Mouse (Mus musculus): ENCODE data around the gene Nlgn3. TPM values are rescaled to one million over a fixed set of nuclear protein-coding genes. Genes with fewer than 3 reads are reported as not detected.

Gene Nlgn3
- polyA plus RNA-seq (2014; fragmentation: Nextera tagmentation; extraction: Ambion mirVana), result 9.6 and 10.6 TPM in 2 replicates

GRCm38 (mm10) chrX:101299055-101299454 is at the start of gene Nlgn3:
Gene Nlgn3, plus strand, starts transcription at chrX:101299168.
- Histone ChIP-seq H3K9me3 (ENCODE audit: low read depth, low read length) (no peaks in the 10 kb centered on the region), H3K4me1 (ENCODE audit: insufficient read depth) (no peaks in the 10 kb centered on the region), H3K36me3 (ENCODE audit: insufficient read depth) (peaks cover 27% of the 10 kb centered on the region; the same call in 1 of the 2 replicates), H3K9ac (peak within 1 kb of the TSS; percentile 33), H3K4me2 (peak within 1 kb of the TSS; percentile 62), H3K27ac (ENCODE audit: low read depth) (no peak within 1 kb of the TSS), H3K27me3 (ENCODE audit: insufficient read depth, low read length) (no peaks in the 10 kb centered on the region), H3K4me3 (ENCODE audit: low read depth, low read length) (peak within 1 kb of the TSS; percentile 34)
- WGBS, result 17% methylated on average over 21 of the region's 24 CpGs
- ATAC-seq (ENCODE audit: insufficient read depth) (peak; percentile 27; the same call in 1 of the 2 replicates), DNase-seq (peak; percentile 37)
- no peak for TF ChIP-seq CTCF (IDR thresholded peaks at IDR 0.05; ENCODE audit: low read depth)

DNA sequence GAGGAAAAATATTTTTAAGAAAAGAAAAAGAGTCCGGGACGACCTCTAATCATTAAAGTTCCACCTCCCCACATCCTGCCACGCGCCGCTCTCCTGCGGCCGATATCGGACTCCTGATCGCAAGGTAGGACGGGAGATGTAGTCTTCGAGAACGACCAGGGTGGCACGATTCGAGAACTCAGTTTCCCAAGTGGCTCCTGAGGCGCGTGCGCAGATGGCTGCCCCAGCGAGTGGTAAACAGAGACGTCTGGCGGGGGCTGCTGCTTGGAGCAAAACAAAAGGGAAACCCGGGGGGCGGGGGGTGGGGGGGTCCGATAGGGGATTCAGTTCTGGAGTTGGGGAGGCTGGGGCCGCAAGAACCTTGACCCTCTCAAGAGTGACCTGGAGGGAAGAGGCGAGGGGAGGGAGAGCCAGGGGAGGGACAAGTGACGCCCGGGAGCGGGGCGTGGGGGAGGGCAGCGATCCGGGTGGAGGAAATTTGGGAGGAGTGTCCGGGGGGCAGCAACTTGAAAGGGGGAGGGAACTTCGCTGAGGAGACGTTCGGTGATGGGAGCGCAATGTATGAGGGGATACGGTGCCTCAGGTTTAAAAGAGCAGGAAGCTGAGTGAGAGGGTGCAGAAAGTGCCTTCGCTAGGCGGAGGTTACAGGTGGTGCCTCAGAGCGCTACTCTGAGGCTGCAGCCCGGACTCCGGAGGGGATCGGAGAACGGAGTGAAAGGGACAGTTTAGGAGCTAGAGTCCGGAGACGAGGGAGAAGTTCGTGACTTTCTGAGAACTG is 44.8 kb upstream of the Nlgn3 start, which contains the start of gene Foxo4:
TSS of gene Foxo4 (plus strand) at position 577 of the 778 bp plus-strand sequence.
- no peak for TF ChIP-seq CTCF (IDR thresholded peaks at IDR 0.05; ENCODE audit: low read depth)
- 14% methylated on average over 46 of the region's 47 CpGs for WGBS
- Histone ChIP-seq H3K4me1 (ENCODE audit: insufficient read depth) (no peaks in the 10 kb centered on the region), H3K36me3 (ENCODE audit: insufficient read depth) (no peaks in the 10 kb centered on the region), H3K9me3 (ENCODE audit: low read depth, low read length) (no peaks in the 10 kb centered on the region), H3K4me3 (ENCODE audit: low read depth, low read length) (peak within 1 kb of the TSS; percentile 52), H3K27ac (ENCODE audit: low read depth) (peak within 1 kb of the TSS; percentile 30; the same call in 1 of the 2 replicates), H3K27me3 (ENCODE audit: insufficient read depth, low read length) (no peaks in the 10 kb centered on the region), H3K9ac (peak within 1 kb of the TSS; percentile 56), H3K4me2 (peak within 1 kb of the TSS; percentile 72)
- ATAC-seq (ENCODE audit: insufficient read depth), result peak; percentile 93
- peak; percentile 93 for DNase-seq

GRCm38 (mm10) chrX:101254740-101255139 is 44.2 kb upstream of the Nlgn3 start:
- peak; percentile 38 for ATAC-seq (ENCODE audit: insufficient read depth)
- Histone ChIP-seq H3K4me2 (peak overlapping the region; percentile 72), H3K9ac (peak overlapping the region; percentile 56), H3K4me1 (ENCODE audit: insufficient read depth) (no peaks in the 10 kb centered on the region), H3K9me3 (ENCODE audit: low read depth, low read length) (no peaks in the 10 kb centered on the region), H3K4me3 (ENCODE audit: low read depth, low read length) (peak overlapping the region; percentile 52), H3K36me3 (ENCODE audit: insufficient read depth) (no peaks in the 10 kb centered on the region), H3K27me3 (ENCODE audit: insufficient read depth, low read length) (no peaks in the 10 kb centered on the region), H3K27ac (ENCODE audit: low read depth) (0 out of 2 replicates have a peak overlapping the region, but pooled peaks have one; percentile 30)
- no peak for TF ChIP-seq CTCF (IDR thresholded peaks at IDR 0.05; ENCODE audit: low read depth)
- 13% methylated on average over 26 of the region's 26 CpGs for WGBS
- DNase-seq, result peak; percentile 18

- Histone ChIP-seq H3K9ac (no peak overlapping the region), H3K9me3 (ENCODE audit: low read depth, low read length) (no peaks in the 10 kb centered on the region), H3K36me3 (ENCODE audit: insufficient read depth) (no peaks in the 10 kb centered on the region), H3K27ac (ENCODE audit: low read depth) (no peak overlapping the region), H3K27me3 (ENCODE audit: insufficient read depth, low read length) (no peaks in the 10 kb centered on the region), H3K4me1 (ENCODE audit: insufficient read depth) (no peaks in the 10 kb centered on the region), H3K4me2 (peak overlapping the region; percentile 72), H3K4me3 (ENCODE audit: low read depth, low read length) (no peak overlapping the region)
- TF ChIP-seq CTCF (IDR thresholded peaks at IDR 0.05; ENCODE audit: low read depth), result peak; percentile 30; the same call in 1 of the 2 replicates
- 87% methylated on average over 13 of the region's 13 CpGs for WGBS
- peak; percentile 32 for DNase-seq
- no peak for ATAC-seq (ENCODE audit: insufficient read depth)
Observed at GRCm38 (mm10) chrX:101256603-101257002, 42.4 kb upstream of the Nlgn3 start.

- peak; percentile 70 for DNase-seq
- H3K36me3 ChIP-seq (ENCODE audit: insufficient read depth), result no peaks in the 10 kb centered on the region
- H3K4me2 ChIP-seq, result peak overlapping the region; percentile 15; the same call in 1 of the 2 replicates
- no peak overlapping the region for H3K4me3 ChIP-seq (ENCODE audit: low read depth, low read length)
- no peaks in the 10 kb centered on the region for H3K9me3 ChIP-seq (ENCODE audit: low read depth, low read length)
- H3K27ac ChIP-seq (ENCODE audit: low read depth), result peak overlapping the region; percentile 77
- ATAC-seq (ENCODE audit: insufficient read depth), result peak; percentile 81
- no peak for TF ChIP-seq CTCF (IDR thresholded peaks at IDR 0.05; ENCODE audit: low read depth)
- H3K9ac ChIP-seq, result 0 out of 2 replicates have a peak overlapping the region, but pooled peaks have one; percentile 5
- no peaks in the 10 kb centered on the region for H3K27me3 ChIP-seq (ENCODE audit: insufficient read depth, low read length)
- WGBS, result 19% methylated on average over 10 of the region's 13 CpGs
- no peaks in the 10 kb centered on the region for H3K4me1 ChIP-seq (ENCODE audit: insufficient read depth)
Observed at GRCm38 (mm10) chrX:101260441-101261325, 38.3 kb upstream of the Nlgn3 start.

DNA sequence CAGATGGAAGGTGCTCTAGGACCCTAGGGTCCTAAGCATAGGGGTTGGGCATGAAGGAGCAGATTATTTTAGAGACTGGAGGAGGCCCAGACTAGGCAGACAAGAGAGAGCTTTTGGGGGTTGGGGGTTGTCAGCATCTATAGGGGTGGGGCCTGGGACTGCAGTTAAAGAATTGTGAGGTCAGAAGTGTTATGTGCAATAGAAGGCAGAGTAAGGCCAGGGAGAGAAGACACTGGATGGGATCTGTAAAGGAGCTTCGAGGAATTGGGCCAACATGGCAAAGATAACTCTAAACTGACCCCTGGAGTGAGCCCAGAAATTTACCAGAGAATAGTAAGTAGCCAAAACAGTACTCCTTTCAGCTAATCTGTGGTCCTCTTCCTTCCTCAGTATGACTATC is 35.1 kb upstream of the Nlgn3 start, which contains the start of gene Gm614:
TSS of gene Gm614 (minus strand) at position 101 of the 400 bp plus-strand sequence.
- no peak within 1 kb of the TSS for H3K4me2 ChIP-seq
- WGBS, result 67% methylated on average over 1 of the region's 1 CpGs
- no peak for DNase-seq

More for the DNA sequence above, 35.1 kb upstream of the Nlgn3 start, which contains the start of gene Gm614:
- H3K27ac ChIP-seq (ENCODE audit: low read depth), result no peak within 1 kb of the TSS
- H3K4me3 ChIP-seq (ENCODE audit: low read depth, low read length), result no peak within 1 kb of the TSS
- H3K36me3 ChIP-seq (ENCODE audit: insufficient read depth), result no peaks in the 10 kb centered on the region
- H3K9ac ChIP-seq, result no peak within 1 kb of the TSS
- no peaks in the 10 kb centered on the region for H3K9me3 ChIP-seq (ENCODE audit: low read depth, low read length)
- no peak for ATAC-seq (ENCODE audit: insufficient read depth)
- no peak for TF ChIP-seq CTCF (IDR thresholded peaks at IDR 0.05; ENCODE audit: low read depth)
- no peaks in the 10 kb centered on the region for H3K4me1 ChIP-seq (ENCODE audit: insufficient read depth)
- H3K27me3 ChIP-seq (ENCODE audit: insufficient read depth, low read length), result no peaks in the 10 kb centered on the region
